Mouse (Mus musculus) heart, embryonic 10.5 days (tissue): ENCODE measurements at regions not wholly inside any gene's neighbourhood (a gene's known extent, or its start where the extent isn't known, plus 50 kb on each side); places are given as distances from the start of the nearest gene placed in this dataset.
A peak's percentile ranks its signal among the peaks of the same experiment; 100 is the strongest.

Experiments used
- DNase-seq: peaks from one replicate; pipeline ENCODE4 v3.0.0-alpha.2; 2017; ENCODE audit warnings: low spot score
- H3K27ac ChIP-seq: fragments of 300-500 bp; sonication (generic); 2 replicates; pipeline ENCODE4 v1.5.1; 2016; ENCODE audit warnings: mild to moderate bottlenecking
- H3K27me3 ChIP-seq: fragments of 300-500 bp; sonication (generic); 2 replicates; pipeline ENCODE4 v1.6.1; 2016; ENCODE audit warnings: mild to moderate bottlenecking; ENCODE audit not compliant: poor library complexity, insufficient read depth, severe bottlenecking
- H3K36me3 ChIP-seq: fragments of 300-500 bp; sonication (generic); 2 replicates; pipeline ENCODE4 v1.6.1; 2016; ENCODE audit warnings: mild to moderate bottlenecking, moderate library complexity
- H3K4me1 ChIP-seq: fragments of 300-500 bp; sonication (generic); 2 replicates; pipeline ENCODE4 v1.6.1; 2016; ENCODE audit warnings: mild to moderate bottlenecking
- H3K4me3 ChIP-seq: fragments of 300-500 bp; sonication (generic); 2 replicates; pipeline ENCODE4 v1.5.1; 2016; ENCODE audit warnings: mild to moderate bottlenecking, moderate library complexity
- H3K9me3 ChIP-seq: fragments of 300-500 bp; sonication (generic); 2 replicates; pipeline ENCODE4 v1.6.1; 2016; ENCODE audit warnings: mild to moderate bottlenecking, moderate library complexity
- WGBS: fragments of 180-500 bp; shearing (Covaris S2); methylation state at CpG from one replicate; pipeline ENCODE4 v1.1.7; 2016; 5-methylcytosine and 5-hydroxymethylcytosine counted together

GRCm38 (mm10) chr9:30021981-30022380, 59.0 kb upstream of the Ntm start:
- H3K4me3 ChIP-seq = no peak overlapping the region
- H3K36me3 ChIP-seq = no peaks in the 10 kb centered on the region
- no peak overlapping the region for H3K27ac ChIP-seq
- no peaks in the 10 kb centered on the region for H3K27me3 ChIP-seq
- H3K9me3 ChIP-seq = no peaks in the 10 kb centered on the region
- no peak for DNase-seq
- H3K4me1 ChIP-seq = peaks cover 13% of the 10 kb centered on the region
- 71% methylated on average over 3 of the region's 3 CpGs for WGBS

- WGBS = 54% methylated on average over 7 of the region's 7 CpGs
- Histone ChIP-seq H3K9me3 (no peaks in the 10 kb centered on the region), H3K4me3 (no peak overlapping the region), H3K27ac (no peak overlapping the region), H3K36me3 (no peaks in the 10 kb centered on the region), H3K4me1 (peaks cover 16% of the 10 kb centered on the region), H3K27me3 (no peaks in the 10 kb centered on the region)
- no peak for DNase-seq
Observed at GRCm38 (mm10) chr9:30025275-30025674, 62.3 kb upstream of the Ntm start.

GRCm38 (mm10) chr9:30026939-30027338, 64.0 kb upstream of the Ntm start:
- DNase-seq = peak; percentile 83
- H3K36me3 ChIP-seq = no peaks in the 10 kb centered on the region
- H3K27me3 ChIP-seq = no peaks in the 10 kb centered on the region
- WGBS = 11% methylated on average over 5 of the region's 5 CpGs
- peak overlapping the region; percentile 70 for H3K27ac ChIP-seq
- H3K4me1 ChIP-seq = peaks cover 16% of the 10 kb centered on the region
- peak overlapping the region; percentile 32; the same call in 1 of the 2 replicates for H3K4me3 ChIP-seq
- no peaks in the 10 kb centered on the region for H3K9me3 ChIP-seq

- 46% methylated on average over 4 of the region's 4 CpGs for WGBS
- no peak for DNase-seq
- no peak overlapping the region for H3K4me3 ChIP-seq
- no peaks in the 10 kb centered on the region for H3K27me3 ChIP-seq
- H3K4me1 ChIP-seq = peaks cover 3% of the 10 kb centered on the region; the same call in 1 of the 2 replicates
- no peak overlapping the region for H3K27ac ChIP-seq
- no peaks in the 10 kb centered on the region for H3K9me3 ChIP-seq
- no peaks in the 10 kb centered on the region for H3K36me3 ChIP-seq
Observed at GRCm38 (mm10) chr9:30040396-30040795, 77.5 kb upstream of the Ntm start.

- 88% methylated on average over 2 of the region's 2 CpGs for WGBS
- Histone ChIP-seq H3K27me3 (no peaks in the 10 kb centered on the region), H3K4me1 (peaks cover 8% of the 10 kb centered on the region), H3K36me3 (no peaks in the 10 kb centered on the region), H3K4me3 (no peak overlapping the region), H3K27ac (no peak overlapping the region), H3K9me3 (no peaks in the 10 kb centered on the region)
- DNase-seq = no peak
Observed at GRCm38 (mm10) chr9:30064551-30064950, 101.6 kb upstream of the Ntm start.

- Histone ChIP-seq H3K27ac (no peak overlapping the region), H3K27me3 (no peaks in the 10 kb centered on the region), H3K36me3 (no peaks in the 10 kb centered on the region), H3K4me3 (no peak overlapping the region), H3K9me3 (no peaks in the 10 kb centered on the region), H3K4me1 (no peaks in the 10 kb centered on the region)
- WGBS = 81% methylated on average over 7 of the region's 7 CpGs
- no peak for DNase-seq
Observed at GRCm38 (mm10) chr9:30067980-30068379, 105.0 kb upstream of the Ntm start.

GRCm38 (mm10) chr9:30075233-30075632, 112.3 kb upstream of the Ntm start:
- Histone ChIP-seq H3K9me3 (no peaks in the 10 kb centered on the region), H3K27ac (no peak overlapping the region), H3K4me3 (no peak overlapping the region), H3K27me3 (no peaks in the 10 kb centered on the region), H3K4me1 (no peaks in the 10 kb centered on the region), H3K36me3 (no peaks in the 10 kb centered on the region)
- DNase-seq = no peak
- 75% methylated on average over 3 of the region's 3 CpGs for WGBS

- Histone ChIP-seq H3K9me3 (no peaks in the 10 kb centered on the region), H3K27me3 (no peaks in the 10 kb centered on the region), H3K36me3 (no peaks in the 10 kb centered on the region), H3K4me3 (no peak overlapping the region), H3K27ac (no peak overlapping the region), H3K4me1 (no peaks in the 10 kb centered on the region)
- 85% methylated on average over 6 of the region's 6 CpGs for WGBS
- no peak for DNase-seq
Observed at GRCm38 (mm10) chr9:30076006-30076405, 113.1 kb upstream of the Ntm start.

GRCm38 (mm10) chr9:30076482-30076881, 113.5 kb upstream of the Ntm start:
- H3K4me1 ChIP-seq = no peaks in the 10 kb centered on the region
- no peak overlapping the region for H3K4me3 ChIP-seq
- H3K9me3 ChIP-seq = no peaks in the 10 kb centered on the region
- DNase-seq = no peak
- H3K36me3 ChIP-seq = no peaks in the 10 kb centered on the region
- no peak overlapping the region for H3K27ac ChIP-seq
- no peaks in the 10 kb centered on the region for H3K27me3 ChIP-seq
- 34% methylated on average over 3 of the region's 3 CpGs for WGBS

GRCm38 (mm10) chr9:30101942-30102341, 139.0 kb upstream of the Ntm start:
- no peaks in the 10 kb centered on the region for H3K9me3 ChIP-seq
- H3K4me3 ChIP-seq = no peak overlapping the region
- 0 out of 2 replicates have a peak overlapping the region, but pooled peaks have one; percentile 22 for H3K27ac ChIP-seq
- no peaks in the 10 kb centered on the region for H3K36me3 ChIP-seq
- DNase-seq = no peak
- H3K4me1 ChIP-seq = peaks cover 10% of the 10 kb centered on the region; the same call in 1 of the 2 replicates
- WGBS = 45% methylated on average over 6 of the region's 6 CpGs
- no peaks in the 10 kb centered on the region for H3K27me3 ChIP-seq

- DNase-seq = no peak
- Histone ChIP-seq H3K27me3 (no peaks in the 10 kb centered on the region), H3K4me3 (no peak overlapping the region), H3K9me3 (no peaks in the 10 kb centered on the region), H3K36me3 (no peaks in the 10 kb centered on the region), H3K4me1 (no peaks in the 10 kb centered on the region), H3K27ac (no peak overlapping the region)
- WGBS = 76% methylated on average over 3 of the region's 3 CpGs
Observed at GRCm38 (mm10) chr9:30122371-30122770, 159.4 kb upstream of the Ntm start.

GRCm38 (mm10) chr9:30129151-30129550, 166.2 kb upstream of the Ntm start:
- H3K4me3 ChIP-seq = no peak overlapping the region
- no peaks in the 10 kb centered on the region for H3K27me3 ChIP-seq
- H3K4me1 ChIP-seq = no peaks in the 10 kb centered on the region
- 67% methylated on average over 6 of the region's 6 CpGs for WGBS
- H3K27ac ChIP-seq = no peak overlapping the region
- DNase-seq = no peak
- H3K9me3 ChIP-seq = no peaks in the 10 kb centered on the region
- no peaks in the 10 kb centered on the region for H3K36me3 ChIP-seq

- no peaks in the 10 kb centered on the region for H3K36me3 ChIP-seq
- WGBS = 89% methylated on average over 2 of the region's 2 CpGs
- no peaks in the 10 kb centered on the region for H3K4me1 ChIP-seq
- H3K27me3 ChIP-seq = no peaks in the 10 kb centered on the region; the same call in 1 of the 2 replicates
- no peak overlapping the region for H3K4me3 ChIP-seq
- no peak overlapping the region for H3K27ac ChIP-seq
- no peaks in the 10 kb centered on the region for H3K9me3 ChIP-seq
- DNase-seq = no peak
Observed at GRCm38 (mm10) chr9:30131626-30132025, 168.7 kb upstream of the Ntm start.

GRCm38 (mm10) chr9:30134303-30134702, 171.4 kb upstream of the Ntm start:
- Histone ChIP-seq H3K27me3 (no peaks in the 10 kb centered on the region; the same call in 1 of the 2 replicates), H3K27ac (no peak overlapping the region), H3K36me3 (no peaks in the 10 kb centered on the region), H3K4me1 (peaks cover 6% of the 10 kb centered on the region; the same call in 1 of the 2 replicates), H3K9me3 (no peaks in the 10 kb centered on the region), H3K4me3 (no peak overlapping the region)
- no peak for DNase-seq
- WGBS = 81% methylated on average over 3 of the region's 3 CpGs
